Mouse (Mus musculus): ENCODE measurements around the gene Ntm.

The Ntm gene

GRCm38 (mm10) chr9:29962978-29963377 lies at the start of gene Ntm:
Gene Ntm (minus strand): TSS chr9:29963141.
- DNase-seq: peak; percentile 66

- no peak for DNase-seq
These were observed 42.8 kb upstream of the Ntm start for GRCm38 (mm10) chr9:30005701-30006100.

- DNase-seq: peak; percentile 81
These were observed 40.7 kb upstream of the Ntm start for GRCm38 (mm10) chr9:30003612-30004011.

- DNase-seq: no peak
These were observed 18.4 kb upstream of the Ntm start for GRCm38 (mm10) chr9:29981177-29981915.

GRCm38 (mm10) chr9:29961954-29962867 lies 730 bp downstream of the Ntm start:
- peak; percentile 38 for DNase-seq

- no peak for DNase-seq
These were observed 1.4 kb downstream of the Ntm start for GRCm38 (mm10) chr9:29961512-29961911.

- no peak for DNase-seq
These were observed 2.2 kb downstream of the Ntm start for GRCm38 (mm10) chr9:29960741-29961140.

GRCm38 (mm10) chr9:29960236-29960635 lies 2.7 kb downstream of the Ntm start:
- no peak for DNase-seq

GRCm38 (mm10) chr9:29956936-29957335 lies 6.0 kb downstream of the Ntm start:
- no peak for DNase-seq

- peak; percentile 41 for DNase-seq
These were observed 8.9 kb downstream of the Ntm start for GRCm38 (mm10) chr9:29954031-29954430.

- no peak for DNase-seq
These were observed 13.9 kb downstream of the Ntm start for GRCm38 (mm10) chr9:29949041-29949440.

- DNase-seq: no peak
These were observed 19.5 kb downstream of the Ntm start for GRCm38 (mm10) chr9:29943209-29944070.

- DNase-seq: no peak
These were observed 20.6 kb downstream of the Ntm start for GRCm38 (mm10) chr9:29942183-29942952.

GRCm38 (mm10) chr9:29939517-29940034 lies 23.4 kb downstream of the Ntm start:
- DNase-seq: no peak

GRCm38 (mm10) chr9:29928796-29929195 lies 34.1 kb downstream of the Ntm start:
- no peak for DNase-seq

GRCm38 (mm10) chr9:29925382-29925781 lies 37.6 kb downstream of the Ntm start:
- no peak for DNase-seq

- DNase-seq: no peak
These were observed 64.4 kb downstream of the Ntm start for GRCm38 (mm10) chr9:29898406-29899054.

- DNase-seq: no peak
These were observed 65.5 kb downstream of the Ntm start for GRCm38 (mm10) chr9:29897448-29897847.

- DNase-seq: no peak
These were observed 70.1 kb downstream of the Ntm start for GRCm38 (mm10) chr9:29892792-29893191.

- DNase-seq: no peak
These were observed 74.2 kb downstream of the Ntm start for GRCm38 (mm10) chr9:29888712-29889111.

- no peak for DNase-seq
These were observed 75.0 kb downstream of the Ntm start for GRCm38 (mm10) chr9:29887924-29888323.

Measured in cerebellum, adult 8-10 months (tissue).